Mouse (Mus musculus) ES-Bruce4 (cell line): Measurements from ENCODE around the gene Hcn2.
A peak's percentile ranks its signal among the peaks of the same experiment; 100 is the strongest.

Source experiments
- CTCF ChIP-seq: IDR thresholded peaks from one replicate; pipeline ENCODE4 v1.8.1; 2011; ENCODE audit warnings: low read depth, low read length
- POLR2A ChIP-seq: IDR thresholded peaks from one replicate; pipeline ENCODE4 v1.8.1; 2011; ENCODE audit warnings: low read length; ENCODE audit not compliant: insufficient read depth

GRCm38 (mm10) chr10:79681591-79682245 is 34.7 kb upstream of the Hcn2 start, which contains the start of gene Cdc34:
- TF ChIP-seq CTCF (no peak), POLR2A (peak; percentile 53)
